Mouse (Mus musculus) erythroblast, embryonic 14.5 days (primary cell): Measurements from ENCODE around the gene Crebrf.

Source experiments
- GATA1 ChIP-seq: IDR thresholded peaks from 2 replicates; pipeline ENCODE4 v1.6.1; 2012; ENCODE audit warnings: low read length, inconsistent platforms, mixed read lengths
- TAL1 ChIP-seq: IDR thresholded peaks from 3 replicates; pipeline ENCODE4 v1.6.1; 2012; ENCODE audit warnings: low read length, inconsistent platforms, mixed read lengths

DNA sequence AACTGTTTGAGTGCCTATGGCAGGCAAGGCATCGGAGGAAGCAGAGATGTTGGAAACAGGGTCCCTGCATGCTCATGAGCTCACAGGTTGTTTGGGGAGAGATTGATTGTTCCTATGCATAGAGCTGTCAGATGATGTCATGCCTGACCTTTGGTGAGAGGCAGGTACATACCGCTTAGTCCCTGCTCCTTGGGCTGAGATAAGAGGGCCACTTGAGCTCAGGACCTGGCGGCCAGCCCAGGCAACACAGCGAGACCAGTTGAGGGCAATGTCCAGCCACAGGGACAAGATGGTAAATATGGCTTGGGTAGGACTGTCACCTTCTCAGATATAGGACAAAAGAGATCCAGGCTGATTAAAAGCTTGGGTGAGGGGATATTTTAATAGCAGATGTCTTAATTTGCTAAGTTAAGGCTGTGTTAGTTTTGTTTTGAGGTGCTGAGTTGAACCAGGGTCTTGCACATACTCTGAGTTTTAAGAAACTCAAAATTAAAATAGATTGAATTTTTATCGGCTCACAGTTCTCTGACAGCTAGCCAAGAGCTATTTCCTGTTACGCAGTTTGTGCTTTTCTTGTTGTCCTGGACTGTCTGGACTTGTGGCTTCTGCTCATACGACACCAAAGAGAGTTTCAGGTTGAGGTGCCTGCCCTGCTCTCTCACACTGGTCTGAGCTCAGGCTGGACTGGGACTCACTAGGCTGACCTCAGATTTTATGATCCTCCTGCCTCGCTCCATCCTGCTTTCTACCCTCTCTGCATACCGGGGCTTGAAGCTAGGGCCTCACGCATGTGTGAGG, 15.4 kb upstream of the Crebrf start:
- TF ChIP-seq GATA1 (no peak), TAL1 (no peak)
